In the genomic region with DNA sequence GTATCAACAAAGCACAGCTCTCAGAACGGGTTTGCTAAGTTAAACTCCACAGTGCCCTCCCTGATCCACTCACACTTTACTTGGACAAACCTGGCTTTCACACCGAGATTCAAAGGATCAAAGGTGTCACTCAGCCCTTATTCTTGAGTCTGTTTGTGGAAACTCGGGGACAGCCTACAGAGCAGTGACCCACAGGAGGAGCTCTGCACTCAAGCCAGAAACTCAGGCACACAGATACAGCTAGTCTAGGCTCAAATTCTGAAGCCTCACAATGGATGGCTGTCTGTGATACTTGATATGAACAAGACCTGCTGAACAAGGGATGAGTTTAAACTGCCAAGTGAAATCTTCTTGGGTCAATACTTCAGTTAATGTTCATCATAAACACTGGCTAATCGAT, we compare ENCODE assay signal across 17 mouse cellular contexts.
A peak's percentile ranks its signal among the peaks of the same experiment; 100 is the strongest.
DNase-seq lines count a peak whose midpoint lies in the region; ATAC-seq and TF ChIP-seq lines count a peak whose summit lies in the region.
"Had no signal": no experiment of that assay in that cellular context is flagged by ENCODE, and none has a peak within 500 bp of the region (broad histone marks: within the 10 kb centered on the region; RNA-seq: fewer than 3 reads in every experiment).

No protein-coding gene starts in this region.

- no peaks in the 10 kb centered on the region for H3K36me3 ChIP-seq in heart, adult 2 months (ENCODE audit: control insufficient read depth, insufficient read depth, low read length)
- H3K36me3 ChIP-seq in lung, embryonic 14.5 days (ENCODE audit: insufficient read depth) = no peaks in the 10 kb centered on the region
- no peaks in the 10 kb centered on the region for H3K36me3 ChIP-seq in heart, embryonic 15.5 days
- H3K36me3 ChIP-seq in limb, embryonic 10.5 days = no peaks in the 10 kb centered on the region
- H3K36me3 ChIP-seq: embryonic facial prominence, embryonic 12.5 days; lung, embryonic 15.5 days had no signal

- peaks cover 1% of the 10 kb centered on the region for H3K79me2 ChIP-seq in heart, adult 2 months (replicated peaks; ENCODE audit: control insufficient read depth, insufficient read depth, low read length)

- H3K4me2 ChIP-seq in lung, embryonic 14.5 days = no peak overlapping the region
- peak overlapping the region; percentile 55 for H3K4me2 ChIP-seq in heart, embryonic 15.5 days
- H3K4me2 ChIP-seq: embryonic facial prominence, embryonic 12.5 days; forebrain, embryonic 13.5 days; lung, embryonic 15.5 days had no signal

- 44% methylated on average over 4 of the region's 4 CpGs for WGBS in heart, adult 2 months
- 31% methylated on average over 4 of the region's 4 CpGs for WGBS in lung, embryonic 14.5 days
- WGBS in heart, embryonic 15.5 days = 44% methylated on average over 4 of the region's 4 CpGs
- 47% methylated on average over 4 of the region's 4 CpGs for WGBS in limb, embryonic 10.5 days

- H3K27ac ChIP-seq in heart, adult 2 months = no peak overlapping the region; the same call in 1 of the 2 replicates
- H3K27ac ChIP-seq in lung, embryonic 14.5 days (ENCODE audit: low read depth) = no peak overlapping the region
- H3K27ac ChIP-seq in heart, embryonic 15.5 days = 0 out of 2 replicates have a peak overlapping the region, but pooled peaks have one; percentile 13
- H3K27ac ChIP-seq in limb, embryonic 10.5 days = no peak overlapping the region
- H3K27ac ChIP-seq: embryonic facial prominence, embryonic 12.5 days; forebrain, embryonic 13.5 days; lung, embryonic 15.5 days had no signal

- no peak for TF ChIP-seq EP300 in heart, adult 2 months (IDR thresholded peaks at IDR 0.05; ENCODE audit: insufficient read depth, low read depth, low read length)

- TF ChIP-seq CTCF in heart, adult 2 months (IDR thresholded peaks at IDR 0.05) = peak; percentile 52
- TF ChIP-seq CTCF in lung, embryonic 14.5 days (IDR thresholded peaks at IDR 0.05; ENCODE audit: low read depth) = 0 out of 2 replicates have a peak, but pooled peaks have one; percentile 16

- peaks cover 6% of the 10 kb centered on the region for H3K4me1 ChIP-seq in heart, adult 2 months (ENCODE audit: control insufficient read depth, insufficient read depth, low read length)
- peaks cover 19% of the 10 kb centered on the region for H3K4me1 ChIP-seq in lung, embryonic 14.5 days (ENCODE audit: insufficient read depth)
- H3K4me1 ChIP-seq in heart, embryonic 15.5 days (replicated peaks) = peaks cover 18% of the 10 kb centered on the region
- peaks cover 36% of the 10 kb centered on the region for H3K4me1 ChIP-seq in limb, embryonic 10.5 days

- no peak overlapping the region for H3K4me3 ChIP-seq in heart, adult 2 months
- no peak overlapping the region for H3K4me3 ChIP-seq in lung, embryonic 14.5 days (ENCODE audit: low read depth, low read length)
- H3K4me3 ChIP-seq in heart, embryonic 15.5 days = 0 out of 2 replicates have a peak overlapping the region, but pooled peaks have one; percentile 33
- H3K4me3 ChIP-seq in limb, embryonic 10.5 days = no peak overlapping the region
- H3K4me3 ChIP-seq: embryonic facial prominence, embryonic 12.5 days; erythroblast, embryonic 14.5 days; forebrain, embryonic 13.5 days; lung, embryonic 15.5 days had no signal

- intact Hi-C loops in heart, adult 2 months (cut with DNase I) = loop anchor here (2.0 kb wide), 1 partner anchor 104 kb away; a partner anchor contains a TSS
- intact Hi-C loops in heart, postnatal 36 days (cut with DNase I) = loop anchor here (5.0 kb wide), 2 partner anchors 104 to 206 kb away; a partner anchor contains a TSS

- no peak for ATAC-seq in lung, embryonic 14.5 days (ENCODE audit: insufficient read depth)
- ATAC-seq in heart, embryonic 15.5 days (replicated peaks; ENCODE audit: insufficient number of reproducible peaks, insufficient read depth, low FRiP score, low read depth) = 0 out of 2 replicates have a peak, but pooled peaks have one; percentile 55
- ATAC-seq: forebrain, embryonic 13.5 days; hindbrain, embryonic 16.5 days had no signal

- no peak for DNase-seq in heart, adult 2 months
- no peak for DNase-seq in heart, postnatal 36 days
- DNase-seq in lung, embryonic 14.5 days = peak; percentile 23
- no peak for DNase-seq in lung, postnatal 25 days (ENCODE audit: low spot score)
- peak; percentile 22 for DNase-seq in heart, postnatal 4 days
- no peak for DNase-seq in limb, embryonic 10.5 days (ENCODE audit: low spot score)
- DNase-seq: cerebellum, adult 8-10 months; gastrocnemius, postnatal 36 days; kidney, adult 11 months; liver; thymus, adult 18-20 months had no signal

- no peak overlapping the region for H3K9ac ChIP-seq in heart, adult 2 months (ENCODE audit: low read depth, low read length)
- no peak overlapping the region for H3K9ac ChIP-seq in lung, embryonic 14.5 days
- H3K9ac ChIP-seq in heart, embryonic 15.5 days = no peak overlapping the region
- H3K9ac ChIP-seq: embryonic facial prominence, embryonic 12.5 days; forebrain, embryonic 13.5 days; lung, embryonic 15.5 days had no signal

- no peaks in the 10 kb centered on the region for H3K9me3 ChIP-seq in lung, embryonic 14.5 days (ENCODE audit: low read depth, low read length)
- no peaks in the 10 kb centered on the region for H3K9me3 ChIP-seq in heart, embryonic 15.5 days (replicated peaks)
- H3K9me3 ChIP-seq in limb, embryonic 10.5 days (replicated peaks) = no peaks in the 10 kb centered on the region
- H3K9me3 ChIP-seq: embryonic facial prominence, embryonic 12.5 days; forebrain, embryonic 13.5 days; lung, embryonic 15.5 days had no signal

- TF ChIP-seq POLR2A in heart, adult 2 months (IDR thresholded peaks at IDR 0.05; ENCODE audit: insufficient read depth, low read depth, low read length) = no peak

- no peaks in the 10 kb centered on the region for H3K27me3 ChIP-seq in heart, adult 2 months (ENCODE audit: control insufficient read depth, insufficient read depth, low read length)
- H3K27me3 ChIP-seq in lung, embryonic 14.5 days (ENCODE audit: insufficient read depth, low read length) = no peaks in the 10 kb centered on the region
- no peaks in the 10 kb centered on the region for H3K27me3 ChIP-seq in heart, embryonic 15.5 days
- H3K27me3 ChIP-seq in limb, embryonic 10.5 days (ENCODE audit: low read depth, poor library complexity, severe bottlenecking) = no peaks in the 10 kb centered on the region
- H3K27me3 ChIP-seq: embryonic facial prominence, embryonic 12.5 days; forebrain, embryonic 13.5 days; lung, embryonic 15.5 days had no signal

Comparison
In these comparisons a context has a peak if more than half of its experiments do, and no peak if none do; other contexts are left out.
1. DNase-seq: peak in lung, embryonic 14.5 days (single experiment) and heart, postnatal 4 days (single experiment); none in heart, adult 2 months (0 of 2), heart, postnatal 36 days (0 of 2), lung, postnatal 25 days (single experiment) and limb, embryonic 10.5 days (single experiment).